Mouse (Mus musculus) small intestine, adult 2 months (tissue): ENCODE measurements around the gene Dock10.

ENCODE experiments used
- CTCF ChIP-seq: fragments of 200-500 bp; IDR thresholded peaks from 2 replicates; pipeline ENCODE4 v1.5.1; 2012; ENCODE audit warnings: low read depth, mild to moderate bottlenecking, control low read depth, inconsistent platforms, low read length, moderate library complexity, mixed read lengths; ENCODE audit not compliant: insufficient replicate concordance, insufficient read length; ENCODE audit errors: extremely low read depth
- POLR2A ChIP-seq: fragments of 200-500 bp; IDR thresholded peaks from 2 replicates; pipeline ENCODE4 v1.6.1; 2012; ENCODE audit warnings: low read depth, mild to moderate bottlenecking, control low read depth, inconsistent platforms, low read length, moderate library complexity

GRCm38 (mm10) chr1:80728183-80728582, 30.1 kb downstream of the Dock10 start:
- TF ChIP-seq CTCF (no peak), POLR2A (no peak)
